Mouse (Mus musculus) forebrain, embryonic 13.5 days (tissue): Measurements from ENCODE around the gene Zbtb40. TPM values are rescaled to one million over a fixed set of nuclear protein-coding genes. Genes with fewer than 3 reads are reported as not detected.

ENCODE experiments used
- ATAC-seq: fragments of 200-750 bp; cut with Nextera tagmentation; 2 replicates; pipeline ENCODE4 v1.8.0; 2017
- H3K27ac ChIP-seq: fragments of 300-500 bp; sonication (generic); 2 replicates; pipeline ENCODE4 v1.5.1; 2015; ENCODE audit warnings: inconsistent platforms, mild to moderate bottlenecking, moderate library complexity
- H3K27me3 ChIP-seq: fragments of 300-500 bp; sonication (generic); 2 replicates; pipeline ENCODE4 v1.6.1; 2015; ENCODE audit warnings: mild to moderate bottlenecking, inconsistent platforms
- H3K36me3 ChIP-seq: fragments of 300-500 bp; sonication (generic); 2 replicates; pipeline ENCODE4 v1.6.1; 2015; ENCODE audit warnings: mild to moderate bottlenecking, inconsistent platforms; ENCODE audit not compliant: poor library complexity, severe bottlenecking
- H3K4me1 ChIP-seq: fragments of 300-500 bp; sonication (generic); 2 replicates; pipeline ENCODE4 v1.6.1; 2015; ENCODE audit warnings: inconsistent platforms
- H3K4me2 ChIP-seq: fragments of 300-500 bp; sonication (generic); 2 replicates; pipeline ENCODE4 v1.6.1; 2015; ENCODE audit warnings: inconsistent platforms, mild to moderate bottlenecking, moderate library complexity
- H3K4me3 ChIP-seq: fragments of 300-500 bp; sonication (generic); 2 replicates; pipeline ENCODE4 v1.5.1; 2015; ENCODE audit warnings: mild to moderate bottlenecking, inconsistent platforms
- H3K9ac ChIP-seq: fragments of 300-500 bp; sonication (generic); 2 replicates; pipeline ENCODE4 v1.6.1; 2015; ENCODE audit warnings: mild to moderate bottlenecking, inconsistent platforms
- H3K9me3 ChIP-seq: fragments of 300-500 bp; sonication (generic); replicated peaks from 2 replicates; pipeline ENCODE4 v1.6.1; 2016; ENCODE audit warnings: inconsistent platforms
- WGBS: fragments of 180-500 bp; shearing (Covaris S2); methylation state at CpG from one replicate; pipeline ENCODE4 v1.1.7; 2015; 5-methylcytosine and 5-hydroxymethylcytosine counted together
- polyA plus RNA-seq: library from polyadenylated mRNA; unstranded; fragments of >200 nt; fragmentation: Nextera tagmentation; extraction: Ambion mirVana; gene quantifications from 2 replicates; pipeline ENCODE4 v1.2.1, GENCODE M21; 2015

The Zbtb40 gene
- polyA plus RNA-seq, 1 experiment from 2014 or later = 4.8 TPM

DNA sequence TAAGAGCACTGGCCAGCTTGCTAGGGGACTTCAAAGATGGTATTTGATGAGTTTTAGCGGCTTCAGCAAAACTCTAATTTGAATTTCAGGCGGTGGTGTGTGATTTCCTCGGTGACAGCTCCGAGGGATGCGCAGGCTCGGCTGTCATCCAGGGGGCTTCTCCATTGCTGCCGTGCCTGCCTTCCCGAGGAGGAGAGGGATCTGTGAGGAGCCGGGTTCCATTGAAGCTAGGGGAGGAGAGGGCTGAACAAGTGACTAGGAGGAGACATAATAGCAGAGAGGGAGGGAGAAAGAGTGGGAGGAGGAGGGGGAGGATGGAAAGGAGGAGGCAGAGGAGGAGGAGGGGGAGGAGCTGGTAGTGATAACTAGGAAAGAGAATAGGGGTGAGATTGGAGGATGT, 81.1 kb downstream of the Zbtb40 start:
- peak; percentile 33; the same call in 1 of the 2 replicates for ATAC-seq
- H3K4me1 ChIP-seq = peaks cover 53% of the 10 kb centered on the region
- no peak overlapping the region for H3K4me3 ChIP-seq
- 25% methylated on average over 9 of the region's 9 CpGs for WGBS
- no peaks in the 10 kb centered on the region for H3K9me3 ChIP-seq
- no peak overlapping the region; the same call in 1 of the 2 replicates for H3K4me2 ChIP-seq
- no peak overlapping the region for H3K27ac ChIP-seq
- H3K9ac ChIP-seq = no peak overlapping the region
- peaks cover 44% of the 10 kb centered on the region for H3K27me3 ChIP-seq
- no peaks in the 10 kb centered on the region for H3K36me3 ChIP-seq

- no peak overlapping the region for H3K9ac ChIP-seq
- H3K27me3 ChIP-seq = peaks cover 41% of the 10 kb centered on the region
- no peak overlapping the region for H3K27ac ChIP-seq
- no peak for ATAC-seq
- 30% methylated on average over 16 of the region's 16 CpGs for WGBS
- peaks cover 59% of the 10 kb centered on the region for H3K4me1 ChIP-seq
- H3K4me2 ChIP-seq = no peak overlapping the region; the same call in 1 of the 2 replicates
- no peaks in the 10 kb centered on the region for H3K36me3 ChIP-seq
- no peak overlapping the region for H3K4me3 ChIP-seq
- no peaks in the 10 kb centered on the region for H3K9me3 ChIP-seq
Measured at GRCm38 (mm10) chr4:136966493-136967390, 81.9 kb downstream of the Zbtb40 start.

DNA sequence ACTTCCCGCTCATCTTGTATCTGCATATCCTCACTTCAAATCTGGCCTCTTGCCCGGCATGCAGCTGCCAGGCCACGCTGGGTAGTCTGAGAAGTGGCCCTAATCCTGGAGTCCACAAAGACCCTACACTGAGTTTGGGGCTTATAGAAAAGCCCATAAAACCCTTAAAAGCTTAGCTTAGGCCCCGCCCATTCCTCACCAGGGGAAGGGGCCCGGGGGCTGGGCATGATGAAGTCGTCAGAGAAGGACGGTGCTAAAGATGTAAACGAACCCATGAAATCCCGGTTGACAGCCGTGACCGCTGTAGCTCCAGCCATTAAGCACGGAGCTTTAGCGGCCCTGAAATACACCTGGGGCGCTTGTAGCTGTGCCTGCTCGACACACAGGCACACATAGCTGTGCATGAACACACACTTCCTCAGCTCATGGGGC, 83.6 kb downstream of the Zbtb40 start:
- H3K36me3 ChIP-seq = no peaks in the 10 kb centered on the region
- 13% methylated on average over 15 of the region's 15 CpGs for WGBS
- peaks cover 59% of the 10 kb centered on the region for H3K4me1 ChIP-seq
- peaks cover 51% of the 10 kb centered on the region for H3K27me3 ChIP-seq
- no peak overlapping the region; the same call in 1 of the 2 replicates for H3K9ac ChIP-seq
- ATAC-seq = peak; percentile 20; the same call in 1 of the 2 replicates
- H3K9me3 ChIP-seq = no peaks in the 10 kb centered on the region
- H3K27ac ChIP-seq = no peak overlapping the region
- H3K4me3 ChIP-seq = no peak overlapping the region
- H3K4me2 ChIP-seq = no peak overlapping the region

DNA sequence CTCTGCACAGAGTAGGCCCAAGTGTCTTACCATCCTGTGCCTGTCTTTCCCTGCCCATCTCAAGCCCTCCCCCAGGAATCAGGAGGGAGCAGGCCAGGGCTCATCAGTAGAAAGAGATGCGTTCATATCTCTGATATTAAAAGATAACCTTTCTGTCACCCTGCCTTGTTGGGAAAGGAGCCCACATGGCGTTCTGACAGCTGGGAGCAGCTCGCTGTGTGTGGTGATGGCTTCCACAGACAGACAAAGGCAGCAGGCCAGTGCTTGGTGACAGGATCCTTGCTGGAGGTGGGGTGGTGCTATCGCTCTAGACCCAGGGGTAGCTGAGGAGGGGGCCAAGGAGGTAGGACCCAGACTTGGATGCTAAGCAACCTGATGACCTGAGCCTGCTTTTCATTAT, 86.2 kb downstream of the Zbtb40 start:
- Histone ChIP-seq H3K36me3 (no peaks in the 10 kb centered on the region), H3K4me1 (peaks cover 42% of the 10 kb centered on the region), H3K4me3 (no peak overlapping the region), H3K4me2 (no peak overlapping the region), H3K27me3 (peaks cover 64% of the 10 kb centered on the region), H3K27ac (no peak overlapping the region), H3K9ac (no peak overlapping the region), H3K9me3 (no peaks in the 10 kb centered on the region)
- 59% methylated on average over 4 of the region's 4 CpGs for WGBS
- ATAC-seq = no peak

- no peak overlapping the region for H3K9ac ChIP-seq
- peaks cover 64% of the 10 kb centered on the region for H3K27me3 ChIP-seq
- H3K9me3 ChIP-seq = no peaks in the 10 kb centered on the region
- no peaks in the 10 kb centered on the region for H3K36me3 ChIP-seq
- H3K4me1 ChIP-seq = peaks cover 41% of the 10 kb centered on the region
- no peak overlapping the region for H3K4me2 ChIP-seq
- no peak for ATAC-seq
- no peak overlapping the region for H3K27ac ChIP-seq
- 57% methylated on average over 4 of the region's 4 CpGs for WGBS
- no peak overlapping the region for H3K4me3 ChIP-seq
Measured at GRCm38 (mm10) chr4:136961642-136962285, 86.8 kb downstream of the Zbtb40 start.

DNA sequence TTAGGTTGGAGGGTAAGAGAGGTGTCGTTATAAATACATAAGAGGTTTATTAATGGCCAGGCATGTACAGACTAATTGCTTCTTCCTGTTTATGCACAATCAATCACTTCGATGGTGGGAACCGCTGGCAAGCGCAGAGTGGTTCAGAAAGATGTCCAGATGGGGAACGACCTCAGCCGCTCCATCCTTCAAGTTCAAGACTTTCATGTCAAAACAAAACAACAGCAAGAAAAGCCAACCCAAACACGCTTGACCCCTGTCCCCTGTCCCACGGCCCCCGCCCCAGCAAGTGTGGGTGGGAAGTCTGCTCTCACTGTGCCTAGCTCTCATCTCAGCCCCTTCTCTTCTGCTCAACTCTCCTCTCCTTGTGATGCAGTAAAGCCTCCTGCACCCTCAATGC, 88.0 kb downstream of the Zbtb40 start:
- Histone ChIP-seq H3K9me3 (no peaks in the 10 kb centered on the region), H3K9ac (no peak overlapping the region), H3K4me3 (no peak overlapping the region), H3K27me3 (peaks cover 65% of the 10 kb centered on the region), H3K27ac (no peak overlapping the region), H3K36me3 (no peaks in the 10 kb centered on the region), H3K4me1 (peaks cover 35% of the 10 kb centered on the region), H3K4me2 (no peak overlapping the region)
- 71% methylated on average over 9 of the region's 9 CpGs for WGBS
- no peak for ATAC-seq

- Histone ChIP-seq H3K4me1 (peaks cover 30% of the 10 kb centered on the region), H3K9me3 (no peaks in the 10 kb centered on the region), H3K4me2 (no peak overlapping the region), H3K9ac (no peak overlapping the region), H3K27me3 (peaks cover 65% of the 10 kb centered on the region), H3K36me3 (no peaks in the 10 kb centered on the region), H3K27ac (no peak overlapping the region), H3K4me3 (no peak overlapping the region)
- 47% methylated on average over 3 of the region's 3 CpGs for WGBS
- ATAC-seq = no peak
Measured at GRCm38 (mm10) chr4:136960068-136960467, 88.5 kb downstream of the Zbtb40 start.

GRCm38 (mm10) chr4:136956751-136957446, 91.7 kb downstream of the Zbtb40 start, which contains the start of gene Epha8:
Gene Epha8 (minus strand): TSS chr4:136956816.
- ATAC-seq = peak; percentile 77
- no peaks in the 10 kb centered on the region for H3K36me3 ChIP-seq
- H3K9ac ChIP-seq = peak within 1 kb of the TSS; percentile 65
- H3K4me1 ChIP-seq = peaks cover 12% of the 10 kb centered on the region
- peak within 1 kb of the TSS; percentile 49 for H3K4me3 ChIP-seq
- H3K27ac ChIP-seq = no peak within 1 kb of the TSS
- peak within 1 kb of the TSS; percentile 87 for H3K4me2 ChIP-seq
- peaks cover 82% of the 10 kb centered on the region for H3K27me3 ChIP-seq
- no peaks in the 10 kb centered on the region for H3K9me3 ChIP-seq
- 2% methylated on average over 52 of the region's 75 CpGs for WGBS

DNA sequence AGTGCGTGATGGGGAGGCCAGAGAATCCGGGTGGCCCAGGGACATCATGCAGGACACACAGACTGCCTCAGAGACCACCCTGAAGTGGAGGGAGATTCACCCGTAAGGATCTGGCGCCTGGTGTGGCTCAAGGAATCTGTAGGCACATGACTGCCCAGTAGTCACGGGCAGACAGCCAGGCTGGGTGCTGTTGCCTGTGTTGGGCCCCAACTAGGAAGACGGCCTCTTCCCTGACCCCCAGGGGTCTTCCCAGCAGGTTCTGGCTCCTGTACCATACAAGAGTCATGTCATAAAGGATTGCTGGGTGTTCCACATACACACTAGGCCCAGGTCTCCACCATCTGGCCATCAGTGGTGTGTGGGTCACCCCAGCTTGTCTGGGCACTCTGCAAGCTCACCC, 94.0 kb downstream of the Zbtb40 start:
- H3K9ac ChIP-seq = no peak overlapping the region
- peaks cover 80% of the 10 kb centered on the region for H3K27me3 ChIP-seq
- H3K4me2 ChIP-seq = no peak overlapping the region
- WGBS = 75% methylated on average over 6 of the region's 6 CpGs
- ATAC-seq = no peak
- H3K4me3 ChIP-seq = no peak overlapping the region
- H3K4me1 ChIP-seq = peaks cover 14% of the 10 kb centered on the region
- no peaks in the 10 kb centered on the region for H3K9me3 ChIP-seq
- no peak overlapping the region for H3K27ac ChIP-seq
- H3K36me3 ChIP-seq = no peaks in the 10 kb centered on the region

DNA sequence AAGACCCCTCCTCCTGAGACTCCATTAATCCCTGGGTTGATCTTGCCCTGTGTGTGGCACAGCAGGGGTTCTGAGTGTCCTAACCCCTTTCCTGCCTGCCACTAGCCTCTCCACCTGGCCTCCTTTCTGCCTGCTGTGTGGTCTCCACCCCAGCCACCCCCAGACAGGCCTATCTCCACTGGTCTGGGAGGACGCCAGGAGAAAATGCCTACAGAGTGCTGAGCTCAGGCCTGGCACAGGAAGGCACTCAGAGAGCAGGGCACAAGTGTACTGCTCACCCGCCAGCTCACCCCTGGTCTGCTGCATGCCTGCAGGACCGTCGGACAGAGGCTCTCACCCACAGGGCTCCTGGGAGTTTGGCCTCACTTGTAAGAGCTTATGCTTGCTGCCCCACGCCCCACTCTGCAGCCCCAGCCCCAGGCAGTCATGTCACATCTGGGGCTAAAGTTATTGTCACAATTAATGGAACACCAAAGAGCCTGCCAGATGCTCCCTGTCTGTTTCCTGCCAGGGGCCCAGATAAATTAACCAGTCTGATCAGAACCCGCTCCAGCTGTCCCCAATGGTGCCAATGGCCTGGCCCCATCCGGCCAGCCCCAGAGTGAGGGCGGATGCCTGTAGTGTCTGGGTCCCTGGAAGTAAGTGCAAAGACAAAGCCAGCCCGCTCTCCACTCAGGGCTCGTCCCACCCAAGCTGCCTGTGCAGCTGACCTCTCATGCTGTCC, 99.2 kb downstream of the Zbtb40 start:
- 39% methylated on average over 10 of the region's 10 CpGs for WGBS
- peaks cover 33% of the 10 kb centered on the region for H3K27me3 ChIP-seq
- ATAC-seq = no peak

DNA sequence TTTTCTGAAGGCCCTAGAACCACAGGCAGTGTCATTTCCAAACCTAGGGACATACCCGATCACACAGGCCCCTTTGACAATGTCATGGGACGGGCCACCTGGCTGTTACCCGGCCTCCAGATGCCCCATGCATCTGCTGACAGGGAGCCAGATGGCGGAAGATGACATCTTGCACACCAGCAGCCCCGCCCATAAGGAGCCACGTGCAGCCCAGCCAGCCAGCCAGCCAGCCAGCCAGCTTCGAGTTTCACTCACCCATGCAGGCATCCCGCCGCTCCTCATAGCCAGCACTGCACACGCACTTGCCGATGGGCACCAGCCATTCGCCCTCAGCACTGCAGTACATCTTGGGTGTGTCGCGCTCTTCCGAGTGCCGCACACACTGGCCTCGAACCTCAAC, 103.2 kb downstream of the Zbtb40 start:
- no peaks in the 10 kb centered on the region for H3K36me3 ChIP-seq
- H3K9me3 ChIP-seq = no peaks in the 10 kb centered on the region
- H3K4me2 ChIP-seq = no peak overlapping the region
- H3K27me3 ChIP-seq = peaks cover 25% of the 10 kb centered on the region; the same call in 1 of the 2 replicates
- H3K9ac ChIP-seq = no peak overlapping the region
- 75% methylated on average over 17 of the region's 17 CpGs for WGBS
- H3K4me1 ChIP-seq = peaks cover 35% of the 10 kb centered on the region
- no peak overlapping the region for H3K27ac ChIP-seq
- no peak for ATAC-seq
- H3K4me3 ChIP-seq = no peak overlapping the region

More for the DNA sequence above, 99.2 kb downstream of the Zbtb40 start:
- no peaks in the 10 kb centered on the region for H3K9me3 ChIP-seq
- no peak overlapping the region for H3K27ac ChIP-seq
- peaks cover 13% of the 10 kb centered on the region for H3K4me1 ChIP-seq
- no peak overlapping the region for H3K9ac ChIP-seq
- H3K36me3 ChIP-seq = no peaks in the 10 kb centered on the region
- H3K4me3 ChIP-seq = no peak overlapping the region
- H3K4me2 ChIP-seq = no peak overlapping the region
